Mouse (Mus musculus): ENCODE measurements around the gene Nfkbiz. TPM values are rescaled to one million over a fixed set of nuclear protein-coding genes. Genes with fewer than 3 reads are reported as not detected.

Gene Nfkbiz
- polyA plus RNA-seq, 1 experiment from 2014 or later: 3.1 TPM

GRCm38 (mm10) chr16:55798845-55799244 lies 39.9 kb downstream of the Nfkbiz start:
- no peaks in the 10 kb centered on the region for H3K27me3 ChIP-seq (replicated peaks)
- H3K4me3 ChIP-seq: no peak overlapping the region
- H3K27ac ChIP-seq (ENCODE audit: poor library complexity, severe bottlenecking): no peak overlapping the region
- no peaks in the 10 kb centered on the region for H3K36me3 ChIP-seq
- no peak overlapping the region for H3K9ac ChIP-seq
- no peak for ATAC-seq (ENCODE audit: insufficient number of reproducible peaks, low FRiP score)
- H3K4me2 ChIP-seq: no peak overlapping the region
- 78% methylated on average over 7 of the region's 7 CpGs for WGBS
- H3K4me1 ChIP-seq (replicated peaks): no peaks in the 10 kb centered on the region
- no peaks in the 10 kb centered on the region for H3K9me3 ChIP-seq (replicated peaks)

DNA sequence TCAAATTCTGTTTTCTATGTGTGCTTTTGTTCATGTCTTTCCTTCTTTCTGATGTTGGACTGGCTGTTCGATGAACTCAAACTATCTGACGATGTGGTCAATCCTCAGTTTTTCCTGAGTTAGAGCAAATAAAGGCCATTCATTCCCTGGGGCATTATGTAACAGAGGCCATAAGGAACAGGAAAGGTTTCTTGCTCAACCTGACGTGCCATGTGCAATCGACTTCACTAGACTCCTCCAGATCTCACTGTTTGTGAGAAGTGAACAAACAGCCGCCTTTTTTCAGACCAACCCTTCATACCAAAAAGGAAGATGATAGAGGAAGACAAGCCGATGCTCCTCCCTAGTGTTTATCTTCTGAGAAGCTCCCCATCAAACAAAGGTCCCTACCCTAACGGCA lies 48.4 kb downstream of the Nfkbiz start:
- Histone ChIP-seq H3K27me3 (replicated peaks) (no peaks in the 10 kb centered on the region), H3K9me3 (replicated peaks) (0 out of 2 replicates have a peak, but pooled peaks cover 4% of the 10 kb centered on the region), H3K4me3 (no peak overlapping the region), H3K4me2 (no peak overlapping the region), H3K4me1 (replicated peaks) (no peaks in the 10 kb centered on the region), H3K36me3 (no peaks in the 10 kb centered on the region), H3K9ac (no peak overlapping the region), H3K27ac (ENCODE audit: poor library complexity, severe bottlenecking) (no peak overlapping the region)
- ATAC-seq (ENCODE audit: insufficient number of reproducible peaks, low FRiP score): no peak
- WGBS: 85% methylated on average over 7 of the region's 7 CpGs

DNA sequence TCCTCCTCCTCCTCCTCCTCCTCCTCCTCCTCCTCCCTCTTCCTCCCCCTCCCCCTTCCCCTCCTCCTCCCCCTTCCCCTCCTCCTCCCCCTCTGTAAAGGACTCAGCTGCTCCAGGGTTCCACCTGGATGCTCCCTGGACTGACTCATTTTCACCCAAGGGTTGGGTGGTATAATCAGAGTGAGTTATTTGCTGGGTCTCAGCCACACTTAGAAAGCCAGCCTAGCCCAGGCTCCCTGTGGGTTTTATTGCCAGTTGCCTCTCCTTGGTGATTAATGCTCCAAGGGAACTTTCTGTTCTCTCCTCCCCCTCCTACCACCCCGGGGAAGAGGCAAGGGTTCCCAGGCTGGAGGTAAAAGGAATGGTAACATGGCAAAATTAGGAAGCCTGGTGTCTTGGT lies 49.4 kb downstream of the Nfkbiz start:
- Histone ChIP-seq H3K9me3 (replicated peaks) (0 out of 2 replicates have a peak, but pooled peaks cover 4% of the 10 kb centered on the region), H3K4me3 (no peak overlapping the region), H3K4me1 (replicated peaks) (no peaks in the 10 kb centered on the region), H3K4me2 (no peak overlapping the region), H3K36me3 (no peaks in the 10 kb centered on the region), H3K27me3 (replicated peaks) (no peaks in the 10 kb centered on the region), H3K9ac (no peak overlapping the region), H3K27ac (ENCODE audit: poor library complexity, severe bottlenecking) (no peak overlapping the region)
- 27% methylated on average over 1 of the region's 1 CpGs for WGBS
- no peak for ATAC-seq (ENCODE audit: insufficient number of reproducible peaks, low FRiP score)

GRCm38 (mm10) chr16:55788671-55789070 lies 50.0 kb downstream of the Nfkbiz start:
- Histone ChIP-seq H3K36me3 (no peaks in the 10 kb centered on the region), H3K27me3 (replicated peaks) (no peaks in the 10 kb centered on the region), H3K4me1 (replicated peaks) (no peaks in the 10 kb centered on the region), H3K9ac (no peak overlapping the region), H3K4me2 (no peak overlapping the region), H3K9me3 (replicated peaks) (0 out of 2 replicates have a peak, but pooled peaks cover 4% of the 10 kb centered on the region), H3K27ac (ENCODE audit: poor library complexity, severe bottlenecking) (no peak overlapping the region), H3K4me3 (no peak overlapping the region)
- ATAC-seq (ENCODE audit: insufficient number of reproducible peaks, low FRiP score): no peak
- 75% methylated on average over 5 of the region's 5 CpGs for WGBS

GRCm38 (mm10) chr16:55787385-55788072 lies 51.2 kb downstream of the Nfkbiz start:
- Histone ChIP-seq H3K9ac (no peak overlapping the region), H3K9me3 (replicated peaks) (0 out of 2 replicates have a peak, but pooled peaks cover 4% of the 10 kb centered on the region), H3K27me3 (replicated peaks) (no peaks in the 10 kb centered on the region), H3K36me3 (no peaks in the 10 kb centered on the region), H3K4me3 (no peak overlapping the region), H3K27ac (ENCODE audit: poor library complexity, severe bottlenecking) (no peak overlapping the region), H3K4me1 (replicated peaks) (no peaks in the 10 kb centered on the region), H3K4me2 (no peak overlapping the region)
- no peak for ATAC-seq (ENCODE audit: insufficient number of reproducible peaks, low FRiP score)
- 75% methylated on average over 13 of the region's 13 CpGs for WGBS

GRCm38 (mm10) chr16:55784379-55784778 lies 54.3 kb downstream of the Nfkbiz start:
- no peaks in the 10 kb centered on the region for H3K4me1 ChIP-seq (replicated peaks)
- no peak overlapping the region for H3K27ac ChIP-seq (ENCODE audit: poor library complexity, severe bottlenecking)
- H3K9ac ChIP-seq: no peak overlapping the region
- no peaks in the 10 kb centered on the region for H3K36me3 ChIP-seq
- no peak overlapping the region for H3K4me3 ChIP-seq
- H3K4me2 ChIP-seq: no peak overlapping the region
- no peaks in the 10 kb centered on the region for H3K27me3 ChIP-seq (replicated peaks)
- 79% methylated on average over 7 of the region's 7 CpGs for WGBS
- no peak for ATAC-seq (ENCODE audit: insufficient number of reproducible peaks, low FRiP score)
- H3K9me3 ChIP-seq (replicated peaks): 0 out of 2 replicates have a peak, but pooled peaks cover 4% of the 10 kb centered on the region

DNA sequence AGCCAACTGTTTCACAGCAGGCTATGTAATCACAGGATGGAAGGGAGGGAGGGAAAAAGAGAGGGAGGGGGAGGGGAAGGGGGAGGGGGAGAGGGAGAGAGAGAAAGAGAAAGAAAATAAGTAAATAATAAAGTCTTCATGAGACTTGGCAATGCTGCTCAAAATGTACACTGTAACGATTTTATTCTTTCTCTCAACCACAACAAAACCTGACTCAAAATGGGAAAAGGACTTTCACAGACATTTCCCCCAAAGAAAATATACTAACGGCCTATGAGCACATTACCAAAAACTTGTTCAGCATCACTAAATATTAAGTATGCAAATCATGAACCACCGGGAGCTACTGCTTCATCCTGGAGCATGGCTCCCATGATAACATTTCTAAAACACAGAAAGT lies 54.8 kb downstream of the Nfkbiz start:
- H3K4me2 ChIP-seq: no peak overlapping the region
- ATAC-seq (ENCODE audit: insufficient number of reproducible peaks, low FRiP score): no peak
- no peak overlapping the region for H3K9ac ChIP-seq
- 0 out of 2 replicates have a peak, but pooled peaks cover 4% of the 10 kb centered on the region for H3K9me3 ChIP-seq (replicated peaks)
- H3K4me3 ChIP-seq: no peak overlapping the region
- H3K27ac ChIP-seq (ENCODE audit: poor library complexity, severe bottlenecking): no peak overlapping the region
- H3K27me3 ChIP-seq (replicated peaks): no peaks in the 10 kb centered on the region
- 56% methylated on average over 3 of the region's 3 CpGs for WGBS
- H3K4me1 ChIP-seq (replicated peaks): no peaks in the 10 kb centered on the region
- H3K36me3 ChIP-seq: no peaks in the 10 kb centered on the region

DNA sequence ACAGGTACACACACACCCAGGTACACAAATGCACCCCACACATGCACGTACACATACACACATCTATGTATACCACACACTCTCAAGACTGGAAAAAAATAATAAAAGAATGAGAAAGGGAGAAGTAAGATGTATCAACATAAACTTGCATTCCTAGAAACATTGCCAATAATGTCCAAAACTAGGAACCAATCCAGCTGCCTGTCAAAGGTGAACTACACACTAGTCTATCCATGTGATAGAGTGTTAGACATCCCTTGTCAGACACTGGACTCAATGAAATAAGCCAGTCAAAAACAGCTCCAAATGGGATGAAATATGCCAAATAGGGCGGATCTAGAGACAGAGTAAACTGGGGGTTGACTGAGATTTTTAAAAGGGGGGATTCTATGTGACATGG lies 55.8 kb downstream of the Nfkbiz start:
- no peak for ATAC-seq (ENCODE audit: insufficient number of reproducible peaks, low FRiP score)
- no peaks in the 10 kb centered on the region for H3K27me3 ChIP-seq (replicated peaks)
- no peak overlapping the region for H3K4me2 ChIP-seq
- no peaks in the 10 kb centered on the region for H3K4me1 ChIP-seq (replicated peaks)
- H3K27ac ChIP-seq (ENCODE audit: poor library complexity, severe bottlenecking): no peak overlapping the region
- no peaks in the 10 kb centered on the region for H3K36me3 ChIP-seq
- H3K4me3 ChIP-seq: no peak overlapping the region
- no peak overlapping the region for H3K9ac ChIP-seq
- H3K9me3 ChIP-seq (replicated peaks): no peaks in the 10 kb centered on the region
- 73% methylated on average over 2 of the region's 2 CpGs for WGBS

GRCm38 (mm10) chr16:55781809-55782208 lies 56.9 kb downstream of the Nfkbiz start:
- H3K36me3 ChIP-seq: no peaks in the 10 kb centered on the region
- H3K4me2 ChIP-seq: no peak overlapping the region
- no peaks in the 10 kb centered on the region for H3K4me1 ChIP-seq (replicated peaks)
- no peak overlapping the region for H3K4me3 ChIP-seq
- WGBS: 69% methylated on average over 5 of the region's 5 CpGs
- H3K9me3 ChIP-seq (replicated peaks): no peaks in the 10 kb centered on the region
- no peaks in the 10 kb centered on the region for H3K27me3 ChIP-seq (replicated peaks)
- H3K9ac ChIP-seq: no peak overlapping the region
- no peak overlapping the region for H3K27ac ChIP-seq (ENCODE audit: poor library complexity, severe bottlenecking)
- no peak for ATAC-seq (ENCODE audit: insufficient number of reproducible peaks, low FRiP score)

GRCm38 (mm10) chr16:55780958-55781558 lies 57.6 kb downstream of the Nfkbiz start:
- Histone ChIP-seq H3K4me3 (no peak overlapping the region), H3K9ac (no peak overlapping the region), H3K27ac (ENCODE audit: poor library complexity, severe bottlenecking) (no peak overlapping the region), H3K27me3 (replicated peaks) (no peaks in the 10 kb centered on the region), H3K4me1 (replicated peaks) (no peaks in the 10 kb centered on the region), H3K9me3 (replicated peaks) (no peaks in the 10 kb centered on the region), H3K36me3 (no peaks in the 10 kb centered on the region), H3K4me2 (no peak overlapping the region)
- no peak for ATAC-seq (ENCODE audit: insufficient number of reproducible peaks, low FRiP score)
- 44% methylated on average over 5 of the region's 5 CpGs for WGBS

GRCm38 (mm10) chr16:55776329-55776728 lies 62.4 kb downstream of the Nfkbiz start:
- no peak overlapping the region for H3K4me3 ChIP-seq
- H3K36me3 ChIP-seq: no peaks in the 10 kb centered on the region
- H3K4me1 ChIP-seq (replicated peaks): no peaks in the 10 kb centered on the region
- H3K4me2 ChIP-seq: no peak overlapping the region
- H3K27ac ChIP-seq (ENCODE audit: poor library complexity, severe bottlenecking): no peak overlapping the region
- H3K9ac ChIP-seq: no peak overlapping the region
- no peaks in the 10 kb centered on the region for H3K9me3 ChIP-seq (replicated peaks)
- WGBS: 69% methylated on average over 11 of the region's 11 CpGs
- H3K27me3 ChIP-seq (replicated peaks): no peaks in the 10 kb centered on the region
- no peak for ATAC-seq (ENCODE audit: insufficient number of reproducible peaks, low FRiP score)

Data from heart, embryonic 12.5 days (tissue).